Mouse (Mus musculus) gastrocnemius, adult 18-20 months (tissue): ENCODE results near the gene Unc5a. TPM values are rescaled to one million over a fixed set of nuclear protein-coding genes. Genes with fewer than 3 reads are reported as not detected.

ENCODE experiments used
- DNase-seq: peaks from one replicate; pipeline ENCODE4 v3.0.0; 2021; ENCODE audit warnings: low spot score
- long read RNA-seq, 2 experiments: library from polyadenylated mRNA; stranded (forward); transcript quantifications; one replicate each; pipeline ENCODE4 v2.0.0; 2021
- total RNA-seq, 2 experiments: library from RNA; stranded (reverse); gene quantifications; 2 replicates each; pipeline ENCODE4 v1.2.3; 2021

The Unc5a gene
- 1 to 10 TPM; 7.6 to 7.8 TPM for total RNA-seq
- long read RNA-seq, experiment 1, transcript Unc5a-202 (15 exons, 3,827 nt), result major isoform, 16 of 27 reads
- long read RNA-seq, experiment 1, partial matches to known transcripts, result 9 of 27 reads
- long read RNA-seq, experiment 1, other reads (novel, unspliced or antisense), result 2 of 27 reads
- long read RNA-seq, experiment 2, transcript Unc5a-202 (15 exons, 3,827 nt), result major isoform, 12 of 17 reads
- long read RNA-seq, experiment 2, partial matches to known transcripts, result 4 of 17 reads
- long read RNA-seq, experiment 2, other reads (novel, unspliced or antisense), result 0 of 17 reads

- DNase-seq, result peak; percentile 23
Measured at GRCm38 (mm10) chr13:54948531-54949493, at the start of gene Unc5a. TSS of gene Unc5a (plus strand) at chr13:54949411.

GRCm38 (mm10) chr13:54912053-54912452 lies 37.2 kb upstream of the Unc5a start:
- no peak for DNase-seq

GRCm38 (mm10) chr13:54912894-54913621 lies 36.2 kb upstream of the Unc5a start:
- no peak for DNase-seq

GRCm38 (mm10) chr13:54916644-54917043 lies 32.6 kb upstream of the Unc5a start:
- DNase-seq, result no peak

GRCm38 (mm10) chr13:54918910-54919309 lies 30.3 kb upstream of the Unc5a start:
- DNase-seq, result no peak

GRCm38 (mm10) chr13:54919666-54920065 lies 29.5 kb upstream of the Unc5a start:
- DNase-seq, result no peak

GRCm38 (mm10) chr13:54921700-54922099 lies 27.5 kb upstream of the Unc5a start:
- no peak for DNase-seq

- no peak for DNase-seq
Measured at GRCm38 (mm10) chr13:54923705-54924104, 25.5 kb upstream of the Unc5a start.

- DNase-seq, result no peak
Measured at GRCm38 (mm10) chr13:54925466-54925865, 23.7 kb upstream of the Unc5a start.

GRCm38 (mm10) chr13:54926654-54927053 lies 22.6 kb upstream of the Unc5a start:
- DNase-seq, result no peak

GRCm38 (mm10) chr13:54930123-54930522 lies 19.1 kb upstream of the Unc5a start:
- DNase-seq, result no peak

GRCm38 (mm10) chr13:54934873-54935272 lies 14.3 kb upstream of the Unc5a start:
- DNase-seq, result no peak

- DNase-seq, result no peak
Measured at GRCm38 (mm10) chr13:54936173-54936572, 13.0 kb upstream of the Unc5a start.

- no peak for DNase-seq
Measured at GRCm38 (mm10) chr13:54937885-54938284, 11.3 kb upstream of the Unc5a start.

- no peak for DNase-seq
Measured at GRCm38 (mm10) chr13:54938493-54938892, 10.7 kb upstream of the Unc5a start.

GRCm38 (mm10) chr13:54944411-54945157 lies 4.6 kb upstream of the Unc5a start:
- DNase-seq, result no peak

- no peak for DNase-seq
Measured at GRCm38 (mm10) chr13:54945332-54945731, 3.9 kb upstream of the Unc5a start.

- DNase-seq, result no peak
Measured at GRCm38 (mm10) chr13:54946406-54946805, 2.8 kb upstream of the Unc5a start.

GRCm38 (mm10) chr13:54949592-54949991 lies 381 bp downstream of the Unc5a start:
- peak; percentile 10 for DNase-seq

GRCm38 (mm10) chr13:54950131-54950530 lies 920 bp downstream of the Unc5a start:
- DNase-seq, result no peak

- no peak for DNase-seq
Measured at GRCm38 (mm10) chr13:54951166-54951565, 2.0 kb downstream of the Unc5a start.
